Mouse (Mus musculus) lung, embryonic 16.5 days (tissue): ENCODE data around the gene Ndufa5. TPM values are rescaled to one million over a fixed set of nuclear protein-coding genes. Genes with fewer than 3 reads are reported as not detected.

ENCODE experiments used
- ATAC-seq: fragments of 200-750 bp; cut with Nextera tagmentation; 2 replicates; pipeline ENCODE4 v1.8.0; 2017; ENCODE audit warnings: low read depth, mild to moderate bottlenecking, moderate library complexity
- H3K27ac ChIP-seq: fragments of 300-500 bp; sonication (generic); 2 replicates; pipeline ENCODE4 v1.5.1; 2014; ENCODE audit warnings: mild to moderate bottlenecking, control low read depth, low read length
- H3K27me3 ChIP-seq: fragments of 300-500 bp; sonication (generic); 2 replicates; pipeline ENCODE4 v1.6.1; 2014; ENCODE audit warnings: low read depth, low read length, mixed read lengths; ENCODE audit not compliant: control insufficient read depth, insufficient read depth
- H3K36me3 ChIP-seq: fragments of 300-500 bp; sonication (generic); 2 replicates; pipeline ENCODE4 v1.6.1; 2014; ENCODE audit warnings: low read length; ENCODE audit not compliant: control insufficient read depth, insufficient read depth
- H3K4me1 ChIP-seq: fragments of 300-500 bp; sonication (generic); replicated peaks from 2 replicates; pipeline ENCODE4 v1.6.1; 2014; ENCODE audit warnings: low read length, mixed read lengths; ENCODE audit not compliant: control insufficient read depth, insufficient read depth
- H3K4me2 ChIP-seq: fragments of 300-500 bp; sonication (generic); 2 replicates; pipeline ENCODE4 v1.6.1; 2014; ENCODE audit warnings: low read depth, low read length, control low read depth
- H3K4me3 ChIP-seq: fragments of 300-500 bp; sonication (generic); 2 replicates; pipeline ENCODE4 v1.5.1; 2014; ENCODE audit warnings: mild to moderate bottlenecking, low read length, control low read depth
- H3K9ac ChIP-seq: fragments of 300-500 bp; sonication (generic); 2 replicates; pipeline ENCODE4 v1.6.1; 2014; ENCODE audit warnings: low read length, control low read depth
- H3K9me3 ChIP-seq: fragments of 300-500 bp; sonication (generic); 2 replicates; pipeline ENCODE4 v1.6.1; 2016; ENCODE audit warnings: low read length; ENCODE audit not compliant: control insufficient read depth
- WGBS: fragments of 180-500 bp; shearing (Covaris S2); extraction: QIAGEN DNeasy Blood & Tissue Kit; methylation state at CpG from one replicate; pipeline ENCODE4 v1.1.7; 2014; 5-methylcytosine and 5-hydroxymethylcytosine counted together
- polyA plus RNA-seq: library from polyadenylated mRNA; unstranded; fragments of >200 nt; fragmentation: Nextera tagmentation; extraction: Ambion mirVana; gene quantifications from 2 replicates; pipeline ENCODE4 v1.2.1, GENCODE M21; 2015

Ndufa5 gene
- polyA plus RNA-seq, 1 experiment from 2014 or later = 318 TPM

- Histone ChIP-seq H3K27me3 (no peaks in the 10 kb centered on the region), H3K36me3 (no peaks in the 10 kb centered on the region), H3K4me2 (no peak overlapping the region), H3K4me3 (no peak overlapping the region), H3K27ac (no peak overlapping the region), H3K4me1 (no peaks in the 10 kb centered on the region), H3K9me3 (no peaks in the 10 kb centered on the region), H3K9ac (no peak overlapping the region)
- no peak for ATAC-seq
- 67% methylated on average over 5 of the region's 5 CpGs for WGBS
These were observed 41.3 kb downstream of the Ndufa5 start for GRCm38 (mm10) chr6:24486530-24486929.

GRCm38 (mm10) chr6:24470571-24471132, 57.2 kb downstream of the Ndufa5 start:
- no peaks in the 10 kb centered on the region for H3K9me3 ChIP-seq
- H3K9ac ChIP-seq = no peak overlapping the region
- no peak overlapping the region for H3K27ac ChIP-seq
- H3K27me3 ChIP-seq = no peaks in the 10 kb centered on the region
- no peak overlapping the region for H3K4me3 ChIP-seq
- H3K4me1 ChIP-seq = no peaks in the 10 kb centered on the region
- no peak for ATAC-seq
- WGBS = 75% methylated on average over 1 of the region's 1 CpGs
- H3K36me3 ChIP-seq = no peaks in the 10 kb centered on the region
- no peak overlapping the region for H3K4me2 ChIP-seq

GRCm38 (mm10) chr6:24470135-24470534, 57.7 kb downstream of the Ndufa5 start:
- Histone ChIP-seq H3K9me3 (no peaks in the 10 kb centered on the region), H3K4me1 (no peaks in the 10 kb centered on the region), H3K4me3 (no peak overlapping the region), H3K27me3 (no peaks in the 10 kb centered on the region), H3K36me3 (no peaks in the 10 kb centered on the region), H3K27ac (no peak overlapping the region), H3K4me2 (no peak overlapping the region), H3K9ac (no peak overlapping the region)
- 91% methylated on average over 2 of the region's 2 CpGs for WGBS
- no peak for ATAC-seq

Other genes starting within 250 kb of the Ndufa5 start
- gene Iqub, start 12.9 kb downstream of the Ndufa5 start, polyA plus RNA-seq = 1.5 and 2.1 TPM in 2 replicates
- gene Asb15, start 131 bp upstream of the Ndufa5 start, polyA plus RNA-seq = 0.11 and 0.23 TPM in 2 replicates
- gene Lmod2, start 69.7 kb upstream of the Ndufa5 start, polyA plus RNA-seq = 1.3 and 1.7 TPM in 2 replicates
- gene Wasl, start 137.0 kb upstream of the Ndufa5 start, polyA plus RNA-seq = 53.6 and 67.9 TPM in 2 replicates
- not detected in 2 replicates for gene Hyal6, start 205.2 kb upstream of the Ndufa5 start, polyA plus RNA-seq
- gene Hyal4, start 220.3 kb upstream of the Ndufa5 start, polyA plus RNA-seq = not detected in 2 replicates